Mouse (Mus musculus): ENCODE data around the gene Vps51. TPM values are rescaled to one million over a fixed set of nuclear protein-coding genes. Genes with fewer than 3 reads are reported as not detected.
A peak's percentile ranks its signal among the peaks of the same experiment; 100 is the strongest.

The Vps51 gene
- polyA plus RNA-seq, 1 experiment from 2014 or later: 60.3 TPM

GRCm38 (mm10) chr19:6037695-6038094 lies 39.3 kb downstream of the Vps51 start:
- Histone ChIP-seq H3K9me3 (ENCODE audit: control insufficient read depth, low read length) (no peaks in the 10 kb centered on the region), H3K36me3 (ENCODE audit: control insufficient read depth, insufficient read depth, low read length) (no peaks in the 10 kb centered on the region), H3K27me3 (ENCODE audit: control insufficient read depth, insufficient read depth, low read length) (no peaks in the 10 kb centered on the region), H3K4me1 (replicated peaks; ENCODE audit: control insufficient read depth, insufficient read depth, low read length) (no peaks in the 10 kb centered on the region), H3K9ac (ENCODE audit: low read length) (no peak overlapping the region), H3K4me2 (ENCODE audit: low read depth, low read length, severe bottlenecking) (no peak overlapping the region), H3K27ac (ENCODE audit: low read depth, low read length) (no peak overlapping the region), H3K4me3 (ENCODE audit: low read depth, low read length) (no peak overlapping the region)
- ATAC-seq (replicated peaks; ENCODE audit: low FRiP score) (no peak), DNase-seq (ENCODE audit: low spot score) (no peak)

GRCm38 (mm10) chr19:6035966-6036585 lies 41.0 kb downstream of the Vps51 start:
- Histone ChIP-seq H3K27ac (ENCODE audit: low read depth, low read length) (no peak overlapping the region), H3K27me3 (ENCODE audit: control insufficient read depth, insufficient read depth, low read length) (no peaks in the 10 kb centered on the region), H3K36me3 (ENCODE audit: control insufficient read depth, insufficient read depth, low read length) (no peaks in the 10 kb centered on the region), H3K4me3 (ENCODE audit: low read depth, low read length) (no peak overlapping the region), H3K4me2 (ENCODE audit: low read depth, low read length, severe bottlenecking) (no peak overlapping the region), H3K4me1 (replicated peaks; ENCODE audit: control insufficient read depth, insufficient read depth, low read length) (no peaks in the 10 kb centered on the region), H3K9ac (ENCODE audit: low read length) (no peak overlapping the region), H3K9me3 (ENCODE audit: control insufficient read depth, low read length) (no peaks in the 10 kb centered on the region)
- ATAC-seq (replicated peaks; ENCODE audit: low FRiP score) (no peak), DNase-seq (ENCODE audit: low spot score) (no peak)
- WGBS: 78% methylated on average over 9 of the region's 9 CpGs

- WGBS: 80% methylated on average over 14 of the region's 14 CpGs
- Histone ChIP-seq H3K27ac (ENCODE audit: low read depth, low read length) (no peak overlapping the region), H3K27me3 (ENCODE audit: control insufficient read depth, insufficient read depth, low read length) (no peaks in the 10 kb centered on the region), H3K36me3 (ENCODE audit: control insufficient read depth, insufficient read depth, low read length) (no peaks in the 10 kb centered on the region), H3K4me1 (replicated peaks; ENCODE audit: control insufficient read depth, insufficient read depth, low read length) (no peaks in the 10 kb centered on the region), H3K4me3 (ENCODE audit: low read depth, low read length) (no peak overlapping the region), H3K4me2 (ENCODE audit: low read depth, low read length, severe bottlenecking) (no peak overlapping the region), H3K9me3 (ENCODE audit: control insufficient read depth, low read length) (no peaks in the 10 kb centered on the region), H3K9ac (ENCODE audit: low read length) (no peak overlapping the region)
- peak; percentile 39 for DNase-seq (ENCODE audit: low spot score)
- ATAC-seq (replicated peaks; ENCODE audit: low FRiP score): no peak
Measured at GRCm38 (mm10) chr19:6030520-6031280, 46.3 kb downstream of the Vps51 start.

DNA sequence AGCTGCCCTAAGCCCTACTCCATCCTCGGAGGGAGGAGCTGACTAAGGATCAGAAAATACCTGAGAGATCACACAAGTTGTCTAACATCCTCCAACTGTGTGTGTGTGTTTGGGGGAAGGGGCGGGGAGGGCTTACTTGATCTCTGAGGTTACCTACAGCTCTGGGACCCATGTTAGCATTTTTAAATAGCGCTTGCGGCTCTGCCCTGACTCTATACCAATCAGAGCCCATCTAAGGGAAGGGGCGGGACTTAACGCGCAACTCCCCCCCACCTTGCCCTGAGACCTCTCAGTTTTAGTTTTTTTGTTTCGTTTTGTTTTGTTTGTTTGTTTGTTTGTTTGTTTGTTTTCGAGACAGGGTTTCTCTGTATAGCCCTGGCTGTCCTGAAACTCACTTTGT lies 47.6 kb downstream of the Vps51 start:
- WGBS: 78% methylated on average over 9 of the region's 9 CpGs
- Histone ChIP-seq H3K4me2 (ENCODE audit: low read depth, low read length, severe bottlenecking) (no peak overlapping the region), H3K9me3 (ENCODE audit: control insufficient read depth, low read length) (no peaks in the 10 kb centered on the region), H3K27me3 (ENCODE audit: control insufficient read depth, insufficient read depth, low read length) (no peaks in the 10 kb centered on the region), H3K27ac (ENCODE audit: low read depth, low read length) (no peak overlapping the region), H3K4me3 (ENCODE audit: low read depth, low read length) (no peak overlapping the region), H3K9ac (ENCODE audit: low read length) (no peak overlapping the region), H3K4me1 (replicated peaks; ENCODE audit: control insufficient read depth, insufficient read depth, low read length) (no peaks in the 10 kb centered on the region), H3K36me3 (ENCODE audit: control insufficient read depth, insufficient read depth, low read length) (no peaks in the 10 kb centered on the region)
- no peak for ATAC-seq (replicated peaks; ENCODE audit: low FRiP score)
- DNase-seq (ENCODE audit: low spot score): peak; percentile 19

GRCm38 (mm10) chr19:6028991-6029390 lies 48.0 kb downstream of the Vps51 start:
- no peak for DNase-seq (ENCODE audit: low spot score)
- H3K4me2 ChIP-seq (ENCODE audit: low read depth, low read length, severe bottlenecking): no peak overlapping the region
- 84% methylated on average over 6 of the region's 6 CpGs for WGBS
- no peaks in the 10 kb centered on the region for H3K9me3 ChIP-seq (ENCODE audit: control insufficient read depth, low read length)
- H3K27ac ChIP-seq (ENCODE audit: low read depth, low read length): no peak overlapping the region
- no peaks in the 10 kb centered on the region for H3K36me3 ChIP-seq (ENCODE audit: control insufficient read depth, insufficient read depth, low read length)
- no peaks in the 10 kb centered on the region for H3K4me1 ChIP-seq (replicated peaks; ENCODE audit: control insufficient read depth, insufficient read depth, low read length)
- ATAC-seq (replicated peaks; ENCODE audit: low FRiP score): no peak
- no peak overlapping the region for H3K9ac ChIP-seq (ENCODE audit: low read length)
- H3K27me3 ChIP-seq (ENCODE audit: control insufficient read depth, insufficient read depth, low read length): no peaks in the 10 kb centered on the region
- no peak overlapping the region for H3K4me3 ChIP-seq (ENCODE audit: low read depth, low read length)

GRCm38 (mm10) chr19:6023930-6024329 lies 53.1 kb downstream of the Vps51 start:
- no peaks in the 10 kb centered on the region for H3K9me3 ChIP-seq (ENCODE audit: control insufficient read depth, low read length)
- ATAC-seq (replicated peaks; ENCODE audit: low FRiP score) (no peak), DNase-seq (ENCODE audit: low spot score) (no peak)
- H3K9ac ChIP-seq (ENCODE audit: low read length): no peak overlapping the region
- H3K4me3 ChIP-seq (ENCODE audit: low read depth, low read length): no peak overlapping the region
- H3K36me3 ChIP-seq (ENCODE audit: control insufficient read depth, insufficient read depth, low read length): no peaks in the 10 kb centered on the region
- no peaks in the 10 kb centered on the region for H3K27me3 ChIP-seq (ENCODE audit: control insufficient read depth, insufficient read depth, low read length)
- 83% methylated on average over 7 of the region's 7 CpGs for WGBS
- no peak overlapping the region for H3K4me2 ChIP-seq (ENCODE audit: low read depth, low read length, severe bottlenecking)
- no peak overlapping the region for H3K27ac ChIP-seq (ENCODE audit: low read depth, low read length)
- H3K4me1 ChIP-seq (replicated peaks; ENCODE audit: control insufficient read depth, insufficient read depth, low read length): no peaks in the 10 kb centered on the region

- no peak overlapping the region for H3K4me3 ChIP-seq (ENCODE audit: low read depth, low read length)
- no peaks in the 10 kb centered on the region for H3K9me3 ChIP-seq (ENCODE audit: control insufficient read depth, low read length)
- no peaks in the 10 kb centered on the region for H3K4me1 ChIP-seq (replicated peaks; ENCODE audit: control insufficient read depth, insufficient read depth, low read length)
- no peaks in the 10 kb centered on the region for H3K27me3 ChIP-seq (ENCODE audit: control insufficient read depth, insufficient read depth, low read length)
- no peak overlapping the region for H3K9ac ChIP-seq (ENCODE audit: low read length)
- DNase-seq (ENCODE audit: low spot score) (no peak), ATAC-seq (replicated peaks; ENCODE audit: low FRiP score) (no peak)
- no peak overlapping the region for H3K27ac ChIP-seq (ENCODE audit: low read depth, low read length)
- WGBS: 71% methylated on average over 8 of the region's 8 CpGs
- H3K36me3 ChIP-seq (ENCODE audit: control insufficient read depth, insufficient read depth, low read length): no peaks in the 10 kb centered on the region
- no peak overlapping the region for H3K4me2 ChIP-seq (ENCODE audit: low read depth, low read length, severe bottlenecking)
Measured at GRCm38 (mm10) chr19:6023059-6023458, 54.0 kb downstream of the Vps51 start.

DNA sequence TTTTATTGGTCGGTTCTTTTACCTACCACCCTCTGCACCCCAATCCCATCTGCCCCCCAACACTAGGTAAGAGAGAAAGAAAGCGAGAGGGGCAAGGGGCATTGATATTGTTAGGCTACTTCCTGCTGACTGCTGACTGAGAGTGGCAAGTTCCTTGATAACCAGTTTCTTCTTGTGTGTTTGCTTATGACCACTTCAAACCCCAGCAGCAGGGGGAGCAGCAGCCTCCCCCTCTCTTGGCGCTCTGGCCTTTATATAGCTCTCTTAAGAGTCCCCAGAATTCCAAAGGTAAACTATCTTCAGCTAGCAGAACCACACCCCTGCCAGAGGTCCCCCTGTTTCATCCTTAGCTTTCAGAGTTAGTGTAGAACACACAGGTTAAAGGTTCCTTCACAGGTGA lies 56.8 kb downstream of the Vps51 start:
- Histone ChIP-seq H3K4me2 (ENCODE audit: low read depth, low read length, severe bottlenecking) (no peak overlapping the region), H3K36me3 (ENCODE audit: control insufficient read depth, insufficient read depth, low read length) (no peaks in the 10 kb centered on the region), H3K9me3 (ENCODE audit: control insufficient read depth, low read length) (no peaks in the 10 kb centered on the region), H3K4me1 (replicated peaks; ENCODE audit: control insufficient read depth, insufficient read depth, low read length) (peaks cover 3% of the 10 kb centered on the region), H3K27ac (ENCODE audit: low read depth, low read length) (no peak overlapping the region), H3K9ac (ENCODE audit: low read length) (no peak overlapping the region), H3K4me3 (ENCODE audit: low read depth, low read length) (no peak overlapping the region), H3K27me3 (ENCODE audit: control insufficient read depth, insufficient read depth, low read length) (peaks cover 8% of the 10 kb centered on the region)
- 67% methylated on average over 3 of the region's 3 CpGs for WGBS
- ATAC-seq (replicated peaks; ENCODE audit: low FRiP score): no peak
- no peak for DNase-seq (ENCODE audit: low spot score)
